Mouse (Mus musculus): ENCODE measurements around the gene Tmem51. TPM values are rescaled to one million over a fixed set of nuclear protein-coding genes. Genes with fewer than 3 reads are reported as not detected.

Gene Tmem51
- polyA plus RNA-seq, 1 experiment from 2014 or later: 23.0 TPM

- no peak overlapping the region for H3K4me3 ChIP-seq (ENCODE audit: low read length)
- 85% methylated on average over 5 of the region's 5 CpGs for WGBS
- no peaks in the 10 kb centered on the region for H3K36me3 ChIP-seq (ENCODE audit: control insufficient read depth, insufficient read depth, low read length)
- peaks cover 18% of the 10 kb centered on the region for H3K4me1 ChIP-seq (ENCODE audit: control insufficient read depth, insufficient read depth, low read length)
- H3K9me3 ChIP-seq (ENCODE audit: control insufficient read depth, low read length): no peaks in the 10 kb centered on the region
- H3K9ac ChIP-seq (ENCODE audit: low read depth, low read length): no peak overlapping the region
- ATAC-seq (ENCODE audit: low FRiP score, low TSS enrichment): no peak
- H3K27ac ChIP-seq (ENCODE audit: low read depth, low read length): peak overlapping the region; percentile 69; the same call in 1 of the 2 replicates
- no peaks in the 10 kb centered on the region for H3K27me3 ChIP-seq (ENCODE audit: control insufficient read depth, insufficient read depth, low read length)
- H3K4me2 ChIP-seq (replicated peaks; ENCODE audit: low read depth, low read length): no peak overlapping the region
Measured at GRCm38 (mm10) chr4:142047005-142047404, 37.1 kb downstream of the Tmem51 start.

- WGBS: 57% methylated on average over 7 of the region's 7 CpGs
- no peaks in the 10 kb centered on the region for H3K9me3 ChIP-seq (ENCODE audit: control insufficient read depth, low read length)
- H3K4me2 ChIP-seq (replicated peaks; ENCODE audit: low read depth, low read length): no peak overlapping the region
- no peak for ATAC-seq (ENCODE audit: low FRiP score, low TSS enrichment)
- no peaks in the 10 kb centered on the region for H3K36me3 ChIP-seq (ENCODE audit: control insufficient read depth, insufficient read depth, low read length)
- H3K9ac ChIP-seq (ENCODE audit: low read depth, low read length): no peak overlapping the region
- no peak overlapping the region for H3K27ac ChIP-seq (ENCODE audit: low read depth, low read length)
- no peak overlapping the region for H3K4me3 ChIP-seq (ENCODE audit: low read length)
- H3K27me3 ChIP-seq (ENCODE audit: control insufficient read depth, insufficient read depth, low read length): no peaks in the 10 kb centered on the region
- H3K4me1 ChIP-seq (ENCODE audit: control insufficient read depth, insufficient read depth, low read length): peaks cover 21% of the 10 kb centered on the region
Measured at GRCm38 (mm10) chr4:142046496-142046895, 37.6 kb downstream of the Tmem51 start.

- H3K36me3 ChIP-seq (ENCODE audit: control insufficient read depth, insufficient read depth, low read length): no peaks in the 10 kb centered on the region
- no peak overlapping the region for H3K27ac ChIP-seq (ENCODE audit: low read depth, low read length)
- no peaks in the 10 kb centered on the region for H3K27me3 ChIP-seq (ENCODE audit: control insufficient read depth, insufficient read depth, low read length)
- no peak overlapping the region for H3K4me3 ChIP-seq (ENCODE audit: low read length)
- H3K4me2 ChIP-seq (replicated peaks; ENCODE audit: low read depth, low read length): no peak overlapping the region
- H3K4me1 ChIP-seq (ENCODE audit: control insufficient read depth, insufficient read depth, low read length): peaks cover 28% of the 10 kb centered on the region
- WGBS: 77% methylated on average over 14 of the region's 14 CpGs
- no peak for ATAC-seq (ENCODE audit: low FRiP score, low TSS enrichment)
- H3K9me3 ChIP-seq (ENCODE audit: control insufficient read depth, low read length): no peaks in the 10 kb centered on the region
- no peak overlapping the region for H3K9ac ChIP-seq (ENCODE audit: low read depth, low read length)
Measured at GRCm38 (mm10) chr4:142045595-142046163, 38.4 kb downstream of the Tmem51 start.

- H3K9me3 ChIP-seq (ENCODE audit: control insufficient read depth, low read length): no peaks in the 10 kb centered on the region
- WGBS: 30% methylated on average over 12 of the region's 12 CpGs
- no peak overlapping the region for H3K27ac ChIP-seq (ENCODE audit: low read depth, low read length)
- H3K4me2 ChIP-seq (replicated peaks; ENCODE audit: low read depth, low read length): no peak overlapping the region
- no peaks in the 10 kb centered on the region for H3K36me3 ChIP-seq (ENCODE audit: control insufficient read depth, insufficient read depth, low read length)
- H3K4me3 ChIP-seq (ENCODE audit: low read length): no peak overlapping the region
- no peaks in the 10 kb centered on the region for H3K27me3 ChIP-seq (ENCODE audit: control insufficient read depth, insufficient read depth, low read length)
- H3K4me1 ChIP-seq (ENCODE audit: control insufficient read depth, insufficient read depth, low read length): peaks cover 22% of the 10 kb centered on the region
- H3K9ac ChIP-seq (ENCODE audit: low read depth, low read length): no peak overlapping the region
- ATAC-seq (ENCODE audit: low FRiP score, low TSS enrichment): peak; percentile 47; the same call in 1 of the 2 replicates
Measured at GRCm38 (mm10) chr4:142044452-142044851, 39.7 kb downstream of the Tmem51 start.

GRCm38 (mm10) chr4:142039662-142040353 is 44.3 kb downstream of the Tmem51 start:
- H3K4me2 ChIP-seq (replicated peaks; ENCODE audit: low read depth, low read length): no peak overlapping the region
- H3K4me3 ChIP-seq (ENCODE audit: low read length): no peak overlapping the region
- no peaks in the 10 kb centered on the region for H3K27me3 ChIP-seq (ENCODE audit: control insufficient read depth, insufficient read depth, low read length)
- WGBS: 86% methylated on average over 9 of the region's 9 CpGs
- ATAC-seq (ENCODE audit: low FRiP score, low TSS enrichment): no peak
- no peak overlapping the region for H3K9ac ChIP-seq (ENCODE audit: low read depth, low read length)
- H3K36me3 ChIP-seq (ENCODE audit: control insufficient read depth, insufficient read depth, low read length): no peaks in the 10 kb centered on the region
- H3K9me3 ChIP-seq (ENCODE audit: control insufficient read depth, low read length): no peaks in the 10 kb centered on the region
- H3K4me1 ChIP-seq (ENCODE audit: control insufficient read depth, insufficient read depth, low read length): peaks cover 18% of the 10 kb centered on the region
- no peak overlapping the region for H3K27ac ChIP-seq (ENCODE audit: low read depth, low read length)

GRCm38 (mm10) chr4:142037897-142038296 is 46.2 kb downstream of the Tmem51 start:
- no peaks in the 10 kb centered on the region for H3K9me3 ChIP-seq (ENCODE audit: control insufficient read depth, low read length)
- no peaks in the 10 kb centered on the region for H3K27me3 ChIP-seq (ENCODE audit: control insufficient read depth, insufficient read depth, low read length)
- H3K4me2 ChIP-seq (replicated peaks; ENCODE audit: low read depth, low read length): no peak overlapping the region
- H3K27ac ChIP-seq (ENCODE audit: low read depth, low read length): no peak overlapping the region
- H3K9ac ChIP-seq (ENCODE audit: low read depth, low read length): no peak overlapping the region
- 55% methylated on average over 4 of the region's 4 CpGs for WGBS
- H3K4me3 ChIP-seq (ENCODE audit: low read length): no peak overlapping the region
- peak; percentile 30; the same call in 1 of the 2 replicates for ATAC-seq (ENCODE audit: low FRiP score, low TSS enrichment)
- H3K4me1 ChIP-seq (ENCODE audit: control insufficient read depth, insufficient read depth, low read length): peaks cover 10% of the 10 kb centered on the region
- H3K36me3 ChIP-seq (ENCODE audit: control insufficient read depth, insufficient read depth, low read length): no peaks in the 10 kb centered on the region

- H3K9ac ChIP-seq (ENCODE audit: low read depth, low read length): no peak overlapping the region
- H3K4me2 ChIP-seq (replicated peaks; ENCODE audit: low read depth, low read length): no peak overlapping the region
- H3K27ac ChIP-seq (ENCODE audit: low read depth, low read length): no peak overlapping the region
- H3K27me3 ChIP-seq (ENCODE audit: control insufficient read depth, insufficient read depth, low read length): no peaks in the 10 kb centered on the region
- 69% methylated on average over 13 of the region's 13 CpGs for WGBS
- no peak overlapping the region for H3K4me3 ChIP-seq (ENCODE audit: low read length)
- ATAC-seq (ENCODE audit: low FRiP score, low TSS enrichment): no peak
- no peaks in the 10 kb centered on the region for H3K4me1 ChIP-seq (ENCODE audit: control insufficient read depth, insufficient read depth, low read length)
- H3K9me3 ChIP-seq (ENCODE audit: control insufficient read depth, low read length): no peaks in the 10 kb centered on the region
- peaks cover 3% of the 10 kb centered on the region; the same call in 1 of the 2 replicates for H3K36me3 ChIP-seq (ENCODE audit: control insufficient read depth, insufficient read depth, low read length)
Measured at GRCm38 (mm10) chr4:142028533-142028932, 55.6 kb downstream of the Tmem51 start.

- H3K4me3 ChIP-seq (ENCODE audit: low read length): no peak overlapping the region
- H3K27ac ChIP-seq (ENCODE audit: low read depth, low read length): no peak overlapping the region
- ATAC-seq (ENCODE audit: low FRiP score, low TSS enrichment): peak; percentile 55; the same call in 1 of the 2 replicates
- H3K9me3 ChIP-seq (ENCODE audit: control insufficient read depth, low read length): no peaks in the 10 kb centered on the region
- no peak overlapping the region for H3K4me2 ChIP-seq (replicated peaks; ENCODE audit: low read depth, low read length)
- WGBS: 57% methylated on average over 2 of the region's 2 CpGs
- no peaks in the 10 kb centered on the region for H3K4me1 ChIP-seq (ENCODE audit: control insufficient read depth, insufficient read depth, low read length)
- H3K27me3 ChIP-seq (ENCODE audit: control insufficient read depth, insufficient read depth, low read length): no peaks in the 10 kb centered on the region
- H3K36me3 ChIP-seq (ENCODE audit: control insufficient read depth, insufficient read depth, low read length): peaks cover 3% of the 10 kb centered on the region; the same call in 1 of the 2 replicates
- no peak overlapping the region for H3K9ac ChIP-seq (ENCODE audit: low read depth, low read length)
Measured at GRCm38 (mm10) chr4:142026965-142027364, 57.1 kb downstream of the Tmem51 start.

GRCm38 (mm10) chr4:142024536-142024935 is 59.6 kb downstream of the Tmem51 start:
- H3K9me3 ChIP-seq (ENCODE audit: control insufficient read depth, low read length): no peaks in the 10 kb centered on the region
- no peak overlapping the region for H3K27ac ChIP-seq (ENCODE audit: low read depth, low read length)
- H3K9ac ChIP-seq (ENCODE audit: low read depth, low read length): no peak overlapping the region
- no peak for ATAC-seq (ENCODE audit: low FRiP score, low TSS enrichment)
- H3K4me3 ChIP-seq (ENCODE audit: low read length): no peak overlapping the region
- H3K4me1 ChIP-seq (ENCODE audit: control insufficient read depth, insufficient read depth, low read length): no peaks in the 10 kb centered on the region
- H3K36me3 ChIP-seq (ENCODE audit: control insufficient read depth, insufficient read depth, low read length): no peaks in the 10 kb centered on the region
- 89% methylated on average over 2 of the region's 2 CpGs for whole genome bisulfite sequencing
- H3K4me2 ChIP-seq (replicated peaks; ENCODE audit: low read depth, low read length): no peak overlapping the region
- H3K27me3 ChIP-seq (ENCODE audit: control insufficient read depth, insufficient read depth, low read length): no peaks in the 10 kb centered on the region

Data from kidney, embryonic 14.5 days (tissue).